34 mouse cellular contexts compared by ENCODE assay signal in the genomic region with DNA sequence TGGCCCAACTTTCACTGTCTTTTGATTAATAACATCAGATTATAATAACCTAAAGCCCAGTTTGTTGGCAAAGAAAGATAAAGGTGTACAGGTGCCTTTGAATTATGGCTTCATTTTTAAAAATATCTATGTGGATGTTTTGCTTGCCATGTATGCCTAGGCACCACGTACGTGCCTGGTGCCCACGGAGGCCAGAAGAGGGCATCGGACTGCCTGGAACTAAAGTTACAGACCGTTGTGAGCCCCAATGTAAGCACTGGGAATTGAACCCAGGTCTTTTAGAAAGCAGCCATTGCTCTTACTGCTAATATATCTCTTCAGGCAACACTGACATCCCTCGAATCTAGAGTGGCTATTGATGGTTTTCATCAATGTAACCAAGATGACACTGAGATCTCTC. TPM values are rescaled to one million over a fixed set of nuclear protein-coding genes. Genes with fewer than 3 reads are reported as not detected.
DNase-seq lines count a peak whose midpoint lies in the region; ATAC-seq and TF ChIP-seq lines count a peak whose summit lies in the region.
"Had no signal": no experiment of that assay in that cellular context is flagged by ENCODE, and none has a peak within 500 bp of the region (broad histone marks: within the 10 kb centered on the region; RNA-seq: fewer than 3 reads in every experiment).

No protein-coding gene starts in this region.

- H3K4me3 ChIP-seq in heart, embryonic 12.5 days = no peak overlapping the region
- H3K4me3 ChIP-seq in embryonic fibroblast, embryonic 13.5 days (ENCODE audit: insufficient read depth, low read length) = no peak overlapping the region
- H3K4me3 ChIP-seq in liver, embryonic 15.5 days (replicated peaks) = no peak overlapping the region
- H3K4me3 ChIP-seq: embryonic facial prominence, embryonic 12.5 days; forebrain, embryonic 10.5 days; heart, embryonic 10.5 days; hindbrain, embryonic 12.5 days; left cerebral cortex, adult 2 months; limb, embryonic 12.5 days; neural tube, embryonic 15.5 days; stomach, embryonic 15.5 days had no signal

- TF ChIP-seq POLR2A in embryonic fibroblast, embryonic 13.5 days (IDR thresholded peaks at IDR 0.05; ENCODE audit: low read depth, low read length) = no peak

- WGBS in heart, embryonic 12.5 days = 83% methylated on average over 6 of the region's 6 CpGs
- WGBS in liver, embryonic 15.5 days (ENCODE audit: insufficient replicate concordance) = 78% methylated on average over 6 of the region's 6 CpGs

- H3K36me3 ChIP-seq in heart, embryonic 12.5 days = peaks cover 17% of the 10 kb centered on the region
- peaks cover 42% of the 10 kb centered on the region for H3K36me3 ChIP-seq in liver, embryonic 15.5 days (replicated peaks)
- H3K36me3 ChIP-seq: embryonic facial prominence, embryonic 12.5 days; hindbrain, embryonic 12.5 days; neural tube, embryonic 15.5 days; stomach, embryonic 15.5 days had no signal

- H3K27ac ChIP-seq in heart, embryonic 12.5 days (ENCODE audit: poor library complexity, severe bottlenecking) = no peak overlapping the region
- H3K27ac ChIP-seq in embryonic fibroblast, embryonic 13.5 days (ENCODE audit: insufficient read depth, low read length) = no peak overlapping the region
- H3K27ac ChIP-seq in liver, embryonic 15.5 days (replicated peaks) = peak overlapping the region; percentile 46; the same call in 1 of the 2 replicates
- H3K27ac ChIP-seq: embryonic facial prominence, embryonic 12.5 days; forebrain, embryonic 10.5 days; heart, embryonic 10.5 days; hindbrain, embryonic 12.5 days; hindbrain, postnatal 0 days; left cerebral cortex, adult 2 months; limb, embryonic 12.5 days; neural tube, embryonic 15.5 days; stomach, embryonic 15.5 days had no signal

- ATAC-seq in heart, embryonic 12.5 days (ENCODE audit: insufficient number of reproducible peaks, low FRiP score) = no peak
- no peak for ATAC-seq in liver, embryonic 15.5 days (ENCODE audit: insufficient read depth)
- no peak for ATAC-seq in frontal cortex, adult (ENCODE audit: low TSS enrichment)
- ATAC-seq: forebrain, embryonic 16.5 days; hindbrain, postnatal 0 days; intestine, embryonic 16.5 days had no signal

- DNase-seq in heart, adult 11 months = peak; percentile 41
- peak; percentile 12 for DNase-seq in CD4-positive helper T cell, adult 2 months (ENCODE audit: low read depth, low spot score)
- no peak for DNase-seq in kidney, postnatal 14 days
- DNase-seq in embryo, embryonic 9.5 days (ENCODE audit: extremely low spot score) = no peak
- DNase-seq: adrenal gland, adult 8-10 months; cerebellum, adult 8-10 months; cerebellum, postnatal 36 days; gastrocnemius, postnatal 14 days; heart, postnatal 36 days; kidney, postnatal 25 days; lung, adult 2 months; lung, postnatal 10 days; midbrain, embryonic 14.5 days; retina, postnatal 1 day; right cerebral cortex, postnatal 14 days had no signal

- no peaks in the 10 kb centered on the region for H3K9me3 ChIP-seq in heart, embryonic 12.5 days (replicated peaks)
- no peaks in the 10 kb centered on the region for H3K9me3 ChIP-seq in liver, embryonic 15.5 days (replicated peaks)
- H3K9me3 ChIP-seq: embryonic facial prominence, embryonic 12.5 days; forebrain, embryonic 10.5 days; heart, embryonic 10.5 days; hindbrain, embryonic 12.5 days; limb, embryonic 12.5 days; neural tube, embryonic 15.5 days; stomach, embryonic 15.5 days had no signal

- peak; percentile 35; the same call in 1 of the 2 replicates for TF ChIP-seq CTCF in embryonic fibroblast, embryonic 13.5 days (IDR thresholded peaks at IDR 0.05; ENCODE audit: borderline replicate concordance, insufficient read depth, low read length)

- H3K27me3 ChIP-seq in heart, embryonic 12.5 days (replicated peaks) = no peaks in the 10 kb centered on the region
- H3K27me3 ChIP-seq in liver, embryonic 15.5 days = no peaks in the 10 kb centered on the region
- H3K27me3 ChIP-seq: embryonic facial prominence, embryonic 12.5 days; hindbrain, embryonic 12.5 days; limb, embryonic 12.5 days; neural tube, embryonic 15.5 days; stomach, embryonic 15.5 days had no signal

- H3K4me1 ChIP-seq in heart, embryonic 12.5 days (replicated peaks) = peaks cover 6% of the 10 kb centered on the region; the same call in 1 of the 2 replicates
- peaks cover 5% of the 10 kb centered on the region; the same call in 1 of the 2 replicates for H3K4me1 ChIP-seq in embryonic fibroblast, embryonic 13.5 days (ENCODE audit: control insufficient read depth, insufficient read depth, low read length)
- H3K4me1 ChIP-seq in liver, embryonic 15.5 days (replicated peaks) = peaks cover 47% of the 10 kb centered on the region
- H3K4me1 ChIP-seq: stomach, embryonic 15.5 days had no signal

- H3K4me2 ChIP-seq in heart, embryonic 12.5 days = no peak overlapping the region
- H3K4me2 ChIP-seq in liver, embryonic 15.5 days = no peak overlapping the region
- H3K4me2 ChIP-seq: embryonic facial prominence, embryonic 12.5 days; hindbrain, embryonic 12.5 days; limb, embryonic 12.5 days; neural tube, embryonic 15.5 days; stomach, embryonic 15.5 days had no signal

- no peak overlapping the region for H3K9ac ChIP-seq in heart, embryonic 12.5 days
- H3K9ac ChIP-seq in liver, embryonic 15.5 days = no peak overlapping the region
- H3K9ac ChIP-seq: embryonic facial prominence, embryonic 12.5 days; hindbrain, embryonic 12.5 days; limb, embryonic 12.5 days; neural tube, embryonic 15.5 days; stomach, embryonic 15.5 days had no signal

RNA-seq across cellular contexts. Expression of a gene that starts 4.4 kb away (rescaled TPM):
- not detected in 2 replicates for polyA plus RNA-seq in heart, embryonic 12.5 days (2016; fragmentation: Nextera tagmentation; extraction: Ambion mirVana)
- polyA plus RNA-seq in embryonic fibroblast, embryonic 13.5 days (2011; ENCODE audit: insufficient read length, low read depth, missing spikeins) = not detected in 2 replicates
- polyA plus RNA-seq in liver, embryonic 15.5 days (2015; fragmentation: Nextera tagmentation; extraction: Ambion mirVana) = not detected in 2 replicates
- polyA plus RNA-seq: C2C12; embryonic facial prominence, embryonic 12.5 days; forebrain, embryonic 10.5 days; forebrain, embryonic 16.5 days; heart, embryonic 10.5 days; heart, embryonic 16.5 days; hindbrain, embryonic 12.5 days; hindbrain, postnatal 0 days; intestine, embryonic 16.5 days; kidney, embryonic 14.5 days; limb, embryonic 12.5 days; lung, adult 2 months; midbrain, embryonic 14.5 days; neural tube, embryonic 15.5 days; small intestine, adult 2 months; stomach, embryonic 15.5 days had no signal

RNA-seq across cellular contexts. Expression of a gene that starts 32.2 kb away (rescaled TPM):
- polyA plus RNA-seq in heart, embryonic 12.5 days (2016; fragmentation: Nextera tagmentation; extraction: Ambion mirVana) = 15.5 and 19.5 TPM in 2 replicates
- polyA plus RNA-seq in embryonic fibroblast, embryonic 13.5 days (2011; ENCODE audit: insufficient read length, low read depth, missing spikeins) = 35.3 and 36.7 TPM in 2 replicates
- 28.8 and 32.2 TPM in 2 replicates for polyA plus RNA-seq in liver, embryonic 15.5 days (2015; fragmentation: Nextera tagmentation; extraction: Ambion mirVana)

Comparison
In these comparisons a context has a peak if more than half of its experiments do, and no peak if none do; other contexts are left out.
1. DNase-seq: peak in heart, adult 11 months (single experiment) and CD4-positive helper T cell, adult 2 months (single experiment); none in kidney, postnatal 14 days (single experiment) and embryo, embryonic 9.5 days (single experiment).